Mouse (Mus musculus): ENCODE data around the gene Asgr1.

- no peak for TF ChIP-seq CTCF (IDR thresholded peaks at IDR 0.05; ENCODE audit: low read depth)
- no peak for TF ChIP-seq EP300 (IDR thresholded peaks at IDR 0.05; ENCODE audit: low read depth)
Observed at GRCm38 (mm10) chr11:70043665-70044064, 10.2 kb upstream of the Asgr1 start.
